ENCODE assay signal across 9 mouse cellular contexts in the genomic region with DNA sequence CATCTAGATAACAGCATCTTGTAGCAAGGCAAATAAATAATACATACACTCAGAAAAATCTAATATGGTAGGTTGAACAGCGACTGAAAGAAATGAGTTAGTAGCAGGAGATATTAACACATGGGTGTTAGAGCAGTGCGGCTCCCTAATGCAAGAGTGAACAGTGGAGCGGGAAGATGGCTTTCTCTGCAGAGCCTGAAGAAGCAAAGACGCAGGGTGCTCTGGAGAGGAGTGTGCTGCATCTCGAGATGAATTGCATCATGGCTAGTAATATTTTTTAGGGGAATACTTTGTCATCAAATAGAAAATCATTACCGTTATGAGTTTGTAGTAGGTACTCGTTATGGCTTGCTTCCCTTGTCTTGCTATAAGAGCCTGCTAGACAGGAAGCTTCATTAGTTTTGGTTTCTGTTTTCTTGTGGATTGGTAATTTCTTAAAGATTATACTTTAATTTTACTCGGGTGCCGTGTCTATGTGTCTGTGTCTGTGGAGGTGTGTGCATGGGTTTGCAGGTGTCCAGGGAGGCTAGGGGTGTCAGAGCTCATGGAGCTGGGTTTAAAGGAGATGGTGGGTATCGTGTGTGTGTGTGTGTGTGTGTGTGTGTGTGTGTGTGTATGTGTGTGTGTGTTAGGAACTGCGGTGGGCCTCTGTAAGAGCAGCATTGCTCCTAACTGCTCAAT. TPM values are rescaled to one million over a fixed set of nuclear protein-coding genes. Genes with fewer than 3 reads are reported as not detected.
DNase-seq lines count a peak whose midpoint lies in the region; ATAC-seq and TF ChIP-seq lines count a peak whose summit lies in the region.
"Had no signal": no experiment of that assay in that cellular context is flagged by ENCODE, and none has a peak within 500 bp of the region (broad histone marks: within the 10 kb centered on the region; RNA-seq: fewer than 3 reads in every experiment).

No protein-coding gene starts in this region.

- H3K27me3 ChIP-seq in heart, embryonic 16.5 days (ENCODE audit: control insufficient read depth, insufficient read depth, low read length), result no peaks in the 10 kb centered on the region
- H3K27me3 ChIP-seq in hindbrain, embryonic 14.5 days (ENCODE audit: control insufficient read depth, insufficient read depth, low read length), result no peaks in the 10 kb centered on the region
- no peaks in the 10 kb centered on the region for H3K27me3 ChIP-seq in midbrain, postnatal 0 days (ENCODE audit: insufficient read depth, low read length)
- no peaks in the 10 kb centered on the region for H3K27me3 ChIP-seq in kidney, embryonic 16.5 days (ENCODE audit: insufficient read depth, low read length)

- DNase-seq in heart, adult 11 months, result no peak
- peak; percentile 54 for DNase-seq in Muller cell, postnatal 12 days (ENCODE audit: inconsistent ontology term)
- no peak for DNase-seq in hindbrain, embryonic 14.5 days (ENCODE audit: low spot score)
- DNase-seq in midbrain, postnatal 0 days (ENCODE audit: low spot score), result no peak
- DNase-seq in embryo, embryonic 10 days (ENCODE audit: low spot score), result no peak
- no peak for DNase-seq in retina, postnatal 1 day

- 75% methylated on average over 11 of the region's 11 CpGs for WGBS in heart, embryonic 16.5 days
- WGBS in hindbrain, embryonic 14.5 days, result 48% methylated on average over 11 of the region's 11 CpGs
- WGBS in midbrain, postnatal 0 days, result 41% methylated on average over 11 of the region's 11 CpGs
- WGBS in kidney, embryonic 16.5 days, result 83% methylated on average over 11 of the region's 11 CpGs

- no peaks in the 10 kb centered on the region for H3K36me3 ChIP-seq in heart, embryonic 16.5 days (ENCODE audit: control insufficient read depth, insufficient read depth)
- no peaks in the 10 kb centered on the region for H3K36me3 ChIP-seq in hindbrain, embryonic 14.5 days (replicated peaks; ENCODE audit: control insufficient read depth, insufficient read depth)
- H3K36me3 ChIP-seq in midbrain, postnatal 0 days (ENCODE audit: insufficient read depth, low read length), result no peaks in the 10 kb centered on the region
- H3K36me3 ChIP-seq in kidney, embryonic 16.5 days (ENCODE audit: insufficient read depth, low read length), result no peaks in the 10 kb centered on the region

- peak overlapping the region; percentile 13; the same call in 1 of the 2 replicates for H3K9ac ChIP-seq in heart, embryonic 16.5 days (ENCODE audit: low read length)
- H3K9ac ChIP-seq in hindbrain, embryonic 14.5 days, result peak overlapping the region; percentile 49
- peak overlapping the region; percentile 36; the same call in 1 of the 2 replicates for H3K9ac ChIP-seq in midbrain, postnatal 0 days (replicated peaks; ENCODE audit: low read length, poor library complexity, severe bottlenecking)
- no peak overlapping the region for H3K9ac ChIP-seq in kidney, embryonic 16.5 days (replicated peaks; ENCODE audit: low read length)

- H3K4me1 ChIP-seq in heart, embryonic 16.5 days (ENCODE audit: control insufficient read depth, insufficient read depth, low read length), result peaks cover 34% of the 10 kb centered on the region
- peaks cover 42% of the 10 kb centered on the region for H3K4me1 ChIP-seq in hindbrain, embryonic 14.5 days (replicated peaks; ENCODE audit: control insufficient read depth, insufficient read depth, low read length)
- peaks cover 16% of the 10 kb centered on the region for H3K4me1 ChIP-seq in midbrain, postnatal 0 days (ENCODE audit: insufficient read depth, low read length)
- peaks cover 32% of the 10 kb centered on the region for H3K4me1 ChIP-seq in kidney, embryonic 16.5 days (ENCODE audit: insufficient read depth, low read length)

- H3K4me2 ChIP-seq in heart, embryonic 16.5 days (ENCODE audit: low read depth, low read length), result peak overlapping the region; percentile 10; the same call in 1 of the 2 replicates
- peak overlapping the region; percentile 49 for H3K4me2 ChIP-seq in hindbrain, embryonic 14.5 days (replicated peaks)
- H3K4me2 ChIP-seq in midbrain, postnatal 0 days (ENCODE audit: low read depth, low read length, poor library complexity, severe bottlenecking), result peak overlapping the region; percentile 49
- no peak overlapping the region for H3K4me2 ChIP-seq in kidney, embryonic 16.5 days (replicated peaks; ENCODE audit: low read depth, low read length)

- H3K27ac ChIP-seq in heart, embryonic 16.5 days (ENCODE audit: low read length), result no peak overlapping the region; the same call in 1 of the 2 replicates
- peak overlapping the region; percentile 88 for H3K27ac ChIP-seq in hindbrain, embryonic 14.5 days
- H3K27ac ChIP-seq in midbrain, postnatal 0 days (ENCODE audit: low read depth, low read length), result peak overlapping the region; percentile 76
- H3K27ac ChIP-seq in kidney, embryonic 16.5 days (ENCODE audit: low read length), result no peak overlapping the region

- no peak overlapping the region for H3K4me3 ChIP-seq in heart, embryonic 16.5 days (ENCODE audit: low read length)
- H3K4me3 ChIP-seq in hindbrain, embryonic 14.5 days (replicated peaks; ENCODE audit: low read length), result peak overlapping the region; percentile 10; the same call in 1 of the 2 replicates
- peak overlapping the region; percentile 15; the same call in 1 of the 2 replicates for H3K4me3 ChIP-seq in midbrain, postnatal 0 days (ENCODE audit: low read depth, low read length)
- H3K4me3 ChIP-seq in kidney, embryonic 16.5 days (ENCODE audit: low read length), result no peak overlapping the region

- no peaks in the 10 kb centered on the region for H3K9me3 ChIP-seq in heart, embryonic 16.5 days (replicated peaks; ENCODE audit: control insufficient read depth, low read length)
- H3K9me3 ChIP-seq in hindbrain, embryonic 14.5 days (ENCODE audit: control insufficient read depth, low read length), result no peaks in the 10 kb centered on the region
- no peaks in the 10 kb centered on the region for H3K9me3 ChIP-seq in midbrain, postnatal 0 days (ENCODE audit: low read length)
- no peaks in the 10 kb centered on the region for H3K9me3 ChIP-seq in kidney, embryonic 16.5 days (ENCODE audit: low read length)
- H3K9me3 ChIP-seq: G1E had no signal

- no peak for ATAC-seq in heart, embryonic 16.5 days (replicated peaks; ENCODE audit: extremely low read depth, insufficient read depth, low FRiP score)
- no peak for ATAC-seq in hindbrain, embryonic 14.5 days (ENCODE audit: low FRiP score)
- peak; percentile 68; the same call in 1 of the 2 replicates for ATAC-seq in midbrain, postnatal 0 days (ENCODE audit: low FRiP score)
- no peak for ATAC-seq in kidney, embryonic 16.5 days (ENCODE audit: low FRiP score, low TSS enrichment)

- TF ChIP-seq CTCF in midbrain, postnatal 0 days (IDR thresholded peaks at IDR 0.05), result no peak

RNA-seq across cellular contexts. Expression of a gene that starts 51.8 kb away (rescaled TPM):
- polyA plus RNA-seq in heart, embryonic 16.5 days (2015; fragmentation: Nextera tagmentation; extraction: Ambion mirVana), result 4.0 and 4.1 TPM in 2 replicates
- polyA plus RNA-seq in hindbrain, embryonic 14.5 days (2014; fragmentation: Nextera tagmentation; extraction: Ambion mirVana), result 21.8 and 23.0 TPM in 2 replicates
- total RNA-seq in midbrain, postnatal 0 days (2014; rRNA removed), result 37.2 and 38.0 TPM in 2 replicates
- polyA plus RNA-seq in midbrain, postnatal 0 days (2015; fragmentation: Nextera tagmentation; extraction: Ambion mirVana), result 13.8 and 19.5 TPM in 2 replicates
- polyA plus RNA-seq in kidney, embryonic 16.5 days (2015; fragmentation: Nextera tagmentation; extraction: Ambion mirVana), result 8.4 and 10.0 TPM in 2 replicates

Comparison
In these comparisons a context has a peak if more than half of its experiments do, and no peak if none do; other contexts are left out.
1. H3K27ac ChIP-seq: peak in hindbrain, embryonic 14.5 days (single experiment) and midbrain, postnatal 0 days (single experiment); none in heart, embryonic 16.5 days (single experiment) and kidney, embryonic 16.5 days (single experiment).
2. H3K4me3 ChIP-seq: peak in hindbrain, embryonic 14.5 days (single experiment) and midbrain, postnatal 0 days (single experiment); none in heart, embryonic 16.5 days (single experiment) and kidney, embryonic 16.5 days (single experiment).